ENCODE assay signal across 13 mouse cellular contexts in genomic region chr8:46737421-46737820, GRCm38 (mm10). TPM values are rescaled to one million over a fixed set of nuclear protein-coding genes. Genes with fewer than 3 reads are reported as not detected.
DNase-seq lines count a peak whose midpoint lies in the region; ATAC-seq lines count a peak whose summit lies in the region.
"Had no signal": no experiment of that assay in that cellular context is flagged by ENCODE, and none has a peak within 500 bp of the region (broad histone marks: within the 10 kb centered on the region; RNA-seq: fewer than 3 reads in every experiment).

No protein-coding gene starts in this region.

- no peak for ATAC-seq in heart, embryonic 16.5 days (replicated peaks; ENCODE audit: extremely low read depth, insufficient read depth, low FRiP score)
- ATAC-seq in liver, embryonic 11.5 days (replicated peaks; ENCODE audit: low FRiP score) = peak; percentile 29; the same call in 1 of the 2 replicates
- ATAC-seq in megakaryocyte progenitor cell, adult 5-6 weeks (replicated peaks; ENCODE audit: poor library complexity) = 0 out of 2 replicates have a peak, but pooled peaks have one; percentile 9
- ATAC-seq in monocyte, adult 5-6 weeks (replicated peaks; ENCODE audit: insufficient number of reproducible peaks, low FRiP score, low TSS enrichment, poor library complexity, severe bottlenecking) = no peak
- ATAC-seq: CD4-positive, CD25-positive, alpha-beta regulatory T cell, adult 4 months; forebrain, embryonic 15.5 days had no signal

- DNase-seq in heart, postnatal 10 days = no peak
- DNase-seq in liver, embryonic 11.5 days (ENCODE audit: low spot score) = no peak
- DNase-seq in lung, adult 18-20 months = peak; percentile 35 to 56
- DNase-seq in kidney, postnatal 25 days = no peak
- DNase-seq: cerebellum, adult 8-10 months; retina, postnatal 1 day; thymus, adult 2 months had no signal

- intact Hi-C loops in heart, postnatal 10 days (cut with DNase I) = loop anchor here (5.0 to 10.0 kb wide), 2 partner anchors 45 to 263 kb away; partner anchors contain the start of gene Acsl1

- H3K27me3 ChIP-seq in heart, embryonic 16.5 days (ENCODE audit: control insufficient read depth, insufficient read depth, low read length) = no peaks in the 10 kb centered on the region
- no peaks in the 10 kb centered on the region for H3K27me3 ChIP-seq in liver, embryonic 11.5 days (replicated peaks; ENCODE audit: control insufficient read depth, insufficient read depth, low read length)
- H3K27me3 ChIP-seq: forebrain, embryonic 15.5 days; neural tube, embryonic 15.5 days had no signal

- H3K9ac ChIP-seq in heart, embryonic 16.5 days (ENCODE audit: low read length) = no peak overlapping the region
- no peak overlapping the region for H3K9ac ChIP-seq in liver, embryonic 11.5 days (ENCODE audit: low read depth, low read length)
- H3K9ac ChIP-seq: forebrain, embryonic 15.5 days; neural tube, embryonic 15.5 days had no signal

- H3K36me3 ChIP-seq in heart, embryonic 16.5 days (ENCODE audit: control insufficient read depth, insufficient read depth) = no peaks in the 10 kb centered on the region
- H3K36me3 ChIP-seq in liver, embryonic 11.5 days (ENCODE audit: control insufficient read depth, insufficient read depth, low read length) = no peaks in the 10 kb centered on the region
- H3K36me3 ChIP-seq: forebrain, embryonic 15.5 days; neural tube, embryonic 15.5 days had no signal

- H3K27ac ChIP-seq in heart, embryonic 16.5 days (ENCODE audit: low read length) = peak overlapping the region; percentile 15; the same call in 1 of the 2 replicates
- 0 out of 2 replicates have a peak overlapping the region, but pooled peaks have one; percentile 80 for H3K27ac ChIP-seq in liver, embryonic 11.5 days (ENCODE audit: low read depth, low read length)
- H3K27ac ChIP-seq: forebrain, embryonic 15.5 days; neural tube, embryonic 15.5 days had no signal

- peaks cover 6% of the 10 kb centered on the region; the same call in 1 of the 2 replicates for H3K9me3 ChIP-seq in heart, embryonic 16.5 days (replicated peaks; ENCODE audit: control insufficient read depth, low read length)
- H3K9me3 ChIP-seq in liver, embryonic 11.5 days (ENCODE audit: control insufficient read depth, low read length) = peaks cover 2% of the 10 kb centered on the region; the same call in 1 of the 2 replicates
- H3K9me3 ChIP-seq: forebrain, embryonic 15.5 days; neural tube, embryonic 15.5 days had no signal

- WGBS in heart, embryonic 16.5 days = 58% methylated on average over 10 of the region's 10 CpGs
- WGBS in liver, embryonic 11.5 days = 34% methylated on average over 10 of the region's 10 CpGs

- peaks cover 18% of the 10 kb centered on the region for H3K4me1 ChIP-seq in heart, embryonic 16.5 days (ENCODE audit: control insufficient read depth, insufficient read depth, low read length)
- peaks cover 30% of the 10 kb centered on the region for H3K4me1 ChIP-seq in liver, embryonic 11.5 days (replicated peaks; ENCODE audit: control insufficient read depth, insufficient read depth, low read length)

- H3K4me3 ChIP-seq in heart, embryonic 16.5 days (ENCODE audit: low read length) = no peak overlapping the region
- H3K4me3 ChIP-seq in liver, embryonic 11.5 days (ENCODE audit: low read depth, low read length) = no peak overlapping the region
- H3K4me3 ChIP-seq: forebrain, embryonic 15.5 days; neural tube, embryonic 15.5 days had no signal

- H3K4me2 ChIP-seq in heart, embryonic 16.5 days (ENCODE audit: low read depth, low read length) = no peak overlapping the region
- H3K4me2 ChIP-seq in liver, embryonic 11.5 days = peak overlapping the region; percentile 77
- H3K4me2 ChIP-seq: forebrain, embryonic 15.5 days had no signal

RNA-seq across cellular contexts. Expression of gene Irf2, which starts 2.1 kb away (rescaled TPM):
- polyA plus RNA-seq in heart, embryonic 16.5 days (2015; fragmentation: Nextera tagmentation; extraction: Ambion mirVana) = 16.7 and 22.5 TPM in 2 replicates
- 10 to 100 TPM; 38.2 to 47.6 TPM for total RNA-seq in heart, postnatal 10 days (2021)
- polyA plus RNA-seq in liver, embryonic 11.5 days (2014; fragmentation: Nextera tagmentation; extraction: Ambion mirVana) = 17.7 and 19.7 TPM in 2 replicates
- total RNA-seq in megakaryocyte progenitor cell, adult 5-6 weeks (2015) = 56.6 and 58.9 TPM in 2 replicates
- 11.9 and 28.5 TPM in 2 replicates for total RNA-seq in megakaryocyte progenitor cell, adult 5-6 weeks (2017)
- total RNA-seq in monocyte, adult 5-6 weeks (2017) = 109 to 271 TPM (median 146 TPM) in 3 replicates

Comparison
In these comparisons a context has a peak if more than half of its experiments do, and no peak if none do; other contexts are left out.
1. ATAC-seq: peak in liver, embryonic 11.5 days (single experiment) and megakaryocyte progenitor cell, adult 5-6 weeks (single experiment); none in heart, embryonic 16.5 days (single experiment) and monocyte, adult 5-6 weeks (single experiment).
2. DNase-seq: peak in lung, adult 18-20 months (2 of 2); none in heart, postnatal 10 days (0 of 2), liver, embryonic 11.5 days (single experiment) and kidney, postnatal 25 days (0 of 2).